Mouse (Mus musculus): ENCODE measurements around the gene Ywhah. TPM values are rescaled to one million over a fixed set of nuclear protein-coding genes. Genes with fewer than 3 reads are reported as not detected.
A peak's percentile ranks its signal among the peaks of the same experiment; 100 is the strongest.

The Ywhah gene
- polyA plus RNA-seq, 1 experiment from 2014 or later = 397 TPM

GRCm38 (mm10) chr5:33002781-33003180 lies 15.8 kb upstream of the Ywhah start:
- Histone ChIP-seq H3K27me3 (ENCODE audit: low read depth, poor library complexity, severe bottlenecking) (no peaks in the 10 kb centered on the region), H3K27ac (no peak overlapping the region), H3K4me3 (no peak overlapping the region), H3K4me1 (peaks cover 12% of the 10 kb centered on the region), H3K36me3 (no peaks in the 10 kb centered on the region), H3K9me3 (replicated peaks) (no peaks in the 10 kb centered on the region)
- 89% methylated on average over 5 of the region's 5 CpGs for WGBS
- DNase-seq (ENCODE audit: low spot score) = no peak

- Histone ChIP-seq H3K27ac (no peak overlapping the region), H3K9me3 (replicated peaks) (no peaks in the 10 kb centered on the region), H3K4me1 (peaks cover 12% of the 10 kb centered on the region), H3K36me3 (no peaks in the 10 kb centered on the region), H3K27me3 (ENCODE audit: low read depth, poor library complexity, severe bottlenecking) (no peaks in the 10 kb centered on the region), H3K4me3 (no peak overlapping the region)
- 76% methylated on average over 6 of the region's 6 CpGs for WGBS
- no peak for DNase-seq (ENCODE audit: low spot score)
Measured at GRCm38 (mm10) chr5:33003500-33003899, 15.1 kb upstream of the Ywhah start.

GRCm38 (mm10) chr5:33004110-33004509 lies 14.5 kb upstream of the Ywhah start:
- no peak for DNase-seq (ENCODE audit: low spot score)
- Histone ChIP-seq H3K4me3 (no peak overlapping the region), H3K27me3 (ENCODE audit: low read depth, poor library complexity, severe bottlenecking) (no peaks in the 10 kb centered on the region), H3K9me3 (replicated peaks) (no peaks in the 10 kb centered on the region), H3K4me1 (peaks cover 12% of the 10 kb centered on the region), H3K27ac (no peak overlapping the region), H3K36me3 (no peaks in the 10 kb centered on the region)
- 80% methylated on average over 4 of the region's 4 CpGs for WGBS

GRCm38 (mm10) chr5:33005442-33006145 lies 13.0 kb upstream of the Ywhah start:
- H3K4me1 ChIP-seq = peaks cover 12% of the 10 kb centered on the region
- H3K4me3 ChIP-seq = no peak overlapping the region
- 88% methylated on average over 11 of the region's 11 CpGs for WGBS
- peak overlapping the region; percentile 47; the same call in 1 of the 2 replicates for H3K27ac ChIP-seq
- no peaks in the 10 kb centered on the region for H3K36me3 ChIP-seq
- H3K9me3 ChIP-seq (replicated peaks) = no peaks in the 10 kb centered on the region
- no peak for DNase-seq (ENCODE audit: low spot score)
- H3K27me3 ChIP-seq (ENCODE audit: low read depth, poor library complexity, severe bottlenecking) = no peaks in the 10 kb centered on the region

- WGBS = 45% methylated on average over 8 of the region's 8 CpGs
Measured at GRCm38 (mm10) chr5:33006670-33007069, 11.9 kb upstream of the Ywhah start.

GRCm38 (mm10) chr5:33007371-33007770 lies 11.2 kb upstream of the Ywhah start:
- DNase-seq (ENCODE audit: low spot score) = no peak
- Histone ChIP-seq H3K4me3 (no peak overlapping the region), H3K36me3 (no peaks in the 10 kb centered on the region), H3K9me3 (replicated peaks) (no peaks in the 10 kb centered on the region), H3K27ac (no peak overlapping the region), H3K27me3 (ENCODE audit: low read depth, poor library complexity, severe bottlenecking) (no peaks in the 10 kb centered on the region), H3K4me1 (peaks cover 20% of the 10 kb centered on the region)
- WGBS = 78% methylated on average over 4 of the region's 4 CpGs

More at GRCm38 (mm10) chr5:33006670-33007069, 11.9 kb upstream of the Ywhah start:
- peaks cover 20% of the 10 kb centered on the region for H3K4me1 ChIP-seq
- no peak overlapping the region for H3K4me3 ChIP-seq
- DNase-seq (ENCODE audit: low spot score) = no peak
- no peaks in the 10 kb centered on the region for H3K27me3 ChIP-seq (ENCODE audit: low read depth, poor library complexity, severe bottlenecking)
- no peaks in the 10 kb centered on the region for H3K36me3 ChIP-seq
- peak overlapping the region; percentile 47; the same call in 1 of the 2 replicates for H3K27ac ChIP-seq
- H3K9me3 ChIP-seq (replicated peaks) = no peaks in the 10 kb centered on the region

GRCm38 (mm10) chr5:33009301-33009700 lies 9.3 kb upstream of the Ywhah start:
- H3K4me1 ChIP-seq = peaks cover 20% of the 10 kb centered on the region
- no peaks in the 10 kb centered on the region for H3K36me3 ChIP-seq
- no peak overlapping the region for H3K27ac ChIP-seq
- no peaks in the 10 kb centered on the region for H3K27me3 ChIP-seq (ENCODE audit: low read depth, poor library complexity, severe bottlenecking)
- no peaks in the 10 kb centered on the region for H3K9me3 ChIP-seq (replicated peaks)
- 64% methylated on average over 2 of the region's 2 CpGs for WGBS
- no peak for DNase-seq (ENCODE audit: low spot score)
- H3K4me3 ChIP-seq = no peak overlapping the region

GRCm38 (mm10) chr5:33009818-33010812 lies 8.5 kb upstream of the Ywhah start:
- Histone ChIP-seq H3K27ac (no peak overlapping the region), H3K9me3 (replicated peaks) (no peaks in the 10 kb centered on the region), H3K4me3 (no peak overlapping the region), H3K4me1 (peaks cover 20% of the 10 kb centered on the region), H3K36me3 (no peaks in the 10 kb centered on the region), H3K27me3 (ENCODE audit: low read depth, poor library complexity, severe bottlenecking) (no peaks in the 10 kb centered on the region)
- no peak for DNase-seq (ENCODE audit: low spot score)
- WGBS = 71% methylated on average over 14 of the region's 14 CpGs

- Histone ChIP-seq H3K36me3 (no peaks in the 10 kb centered on the region), H3K9me3 (replicated peaks) (no peaks in the 10 kb centered on the region), H3K27me3 (ENCODE audit: low read depth, poor library complexity, severe bottlenecking) (no peaks in the 10 kb centered on the region), H3K27ac (no peak overlapping the region), H3K4me1 (peaks cover 14% of the 10 kb centered on the region), H3K4me3 (no peak overlapping the region)
- no peak for DNase-seq (ENCODE audit: low spot score)
- WGBS = 56% methylated on average over 15 of the region's 15 CpGs
Measured at GRCm38 (mm10) chr5:33011132-33012106, 7.2 kb upstream of the Ywhah start.

- H3K36me3 ChIP-seq = no peaks in the 10 kb centered on the region
- H3K9me3 ChIP-seq (replicated peaks) = no peaks in the 10 kb centered on the region
- no peak overlapping the region for H3K4me3 ChIP-seq
- peaks cover 17% of the 10 kb centered on the region for H3K4me1 ChIP-seq
- DNase-seq (ENCODE audit: low spot score) = no peak
- WGBS = 74% methylated on average over 1 of the region's 1 CpGs
- H3K27ac ChIP-seq = no peak overlapping the region
- H3K27me3 ChIP-seq (ENCODE audit: low read depth, poor library complexity, severe bottlenecking) = no peaks in the 10 kb centered on the region
Measured at GRCm38 (mm10) chr5:33014096-33014495, 4.5 kb upstream of the Ywhah start.

GRCm38 (mm10) chr5:33015579-33015978 lies 3.0 kb upstream of the Ywhah start:
- 0 out of 2 replicates have a peak, but pooled peaks cover 2% of the 10 kb centered on the region for H3K36me3 ChIP-seq
- no peak for DNase-seq (ENCODE audit: low spot score)

GRCm38 (mm10) chr5:33018189-33018560 lies 441 bp upstream of the Ywhah start:
- WGBS = 5% methylated on average over 15 of the region's 15 CpGs
- H3K27me3 ChIP-seq (ENCODE audit: low read depth, poor library complexity, severe bottlenecking) = no peaks in the 10 kb centered on the region
- peak overlapping the region; percentile 86 for H3K4me3 ChIP-seq
- no peak for DNase-seq (ENCODE audit: low spot score)
- H3K36me3 ChIP-seq = peaks cover 23% of the 10 kb centered on the region
- H3K4me1 ChIP-seq = peaks cover 21% of the 10 kb centered on the region
- peak overlapping the region; percentile 99 for H3K27ac ChIP-seq
- H3K9me3 ChIP-seq (replicated peaks) = no peaks in the 10 kb centered on the region

More at GRCm38 (mm10) chr5:33015579-33015978, 3.0 kb upstream of the Ywhah start:
- H3K4me1 ChIP-seq = peaks cover 27% of the 10 kb centered on the region
- H3K27me3 ChIP-seq (ENCODE audit: low read depth, poor library complexity, severe bottlenecking) = no peaks in the 10 kb centered on the region
- H3K9me3 ChIP-seq (replicated peaks) = no peaks in the 10 kb centered on the region
- 83% methylated on average over 5 of the region's 5 CpGs for WGBS
- no peak overlapping the region for H3K4me3 ChIP-seq
- H3K27ac ChIP-seq = no peak overlapping the region

Data from limb, embryonic 10.5 days (tissue).